ENCODE assay signal across 8 mouse cellular contexts in the genomic region with DNA sequence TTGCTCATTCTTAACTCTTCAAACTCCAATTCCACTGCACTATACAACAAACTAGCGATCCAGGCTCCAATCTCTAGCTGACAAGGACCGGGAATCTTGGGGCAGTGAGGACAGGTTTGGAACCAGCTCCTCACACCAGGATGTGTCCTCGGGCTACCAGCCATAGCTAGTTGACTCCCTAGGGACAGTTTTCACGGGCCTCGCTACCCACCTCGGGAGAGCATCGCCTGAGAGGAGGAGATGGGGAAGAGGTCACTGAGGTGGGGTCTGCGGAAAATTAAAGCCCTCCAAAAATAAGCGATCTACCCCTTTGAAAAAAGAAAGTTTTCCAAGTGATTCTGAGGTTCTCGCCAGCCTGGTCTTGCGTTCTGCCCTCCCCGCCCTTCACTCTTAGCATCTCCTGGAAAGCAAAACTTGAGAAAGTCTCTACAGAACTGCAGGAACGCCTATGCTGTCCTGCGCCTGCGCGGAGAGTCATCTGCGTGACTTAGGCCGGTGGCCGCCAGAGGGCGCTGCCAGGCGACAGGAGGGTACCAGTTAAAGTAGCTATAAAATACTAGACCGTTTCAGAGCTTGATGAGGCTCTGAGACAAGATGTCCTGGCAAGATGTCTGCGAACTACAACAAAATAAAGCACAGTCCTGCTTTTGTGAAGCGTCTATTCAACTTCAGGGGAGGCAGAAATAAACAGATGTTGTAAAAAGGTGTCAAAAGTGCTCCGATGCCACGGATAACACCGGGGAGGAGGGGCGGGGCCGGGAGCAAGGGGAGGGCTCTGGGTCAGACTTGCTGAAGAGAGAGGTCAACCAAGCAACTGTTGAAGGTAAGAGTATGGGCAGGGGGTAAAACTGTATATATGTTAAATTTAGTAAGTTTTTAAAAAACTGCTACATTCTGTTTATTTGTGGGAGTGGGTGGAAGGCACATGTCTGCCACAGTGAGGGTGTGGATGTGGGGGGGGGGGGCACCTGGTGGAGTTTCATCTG. TPM values are rescaled to one million over a fixed set of nuclear protein-coding genes. Genes with fewer than 3 reads are reported as not detected.
A peak's percentile ranks its signal among the peaks of the same experiment; 100 is the strongest.
DNase-seq lines count a peak whose midpoint lies in the region; ATAC-seq and TF ChIP-seq lines count a peak whose summit lies in the region.

No protein-coding gene starts in this region.

- H3K27me3 ChIP-seq in heart, embryonic 10.5 days (ENCODE audit: insufficient read depth, poor library complexity, severe bottlenecking): peaks cover 39% of the 10 kb centered on the region
- H3K27me3 ChIP-seq in kidney, embryonic 14.5 days (ENCODE audit: control insufficient read depth, insufficient read depth, low read length): peaks cover 35% of the 10 kb centered on the region
- H3K27me3 ChIP-seq in limb, embryonic 14.5 days (ENCODE audit: control insufficient read depth, insufficient read depth, low read length): peaks cover 11% of the 10 kb centered on the region
- H3K27me3 ChIP-seq in midbrain, postnatal 0 days (ENCODE audit: insufficient read depth, low read length): peaks cover 20% of the 10 kb centered on the region

- peak; percentile 70 for ATAC-seq in kidney, embryonic 14.5 days (ENCODE audit: low FRiP score, low TSS enrichment)
- peak; percentile 79; the same call in 1 of the 2 replicates for ATAC-seq in limb, embryonic 14.5 days (ENCODE audit: low FRiP score, low read depth)
- ATAC-seq in midbrain, postnatal 0 days (ENCODE audit: low FRiP score): peak; percentile 34; the same call in 1 of the 2 replicates

- DNase-seq in B cell, adult 2 months: peak; percentile 97
- DNase-seq in heart, embryonic 10.5 days (ENCODE audit: low spot score): peak; percentile 92
- DNase-seq in limb, embryonic 14.5 days (ENCODE audit: low spot score): peak; percentile 74
- DNase-seq in midbrain, postnatal 0 days (ENCODE audit: low spot score): peak; percentile 84
- peak; percentile 77 to 93 for DNase-seq in spleen, postnatal 10 days (ENCODE audit: low spot score in 2 of 2)

- peak; percentile 59; the same call in 1 of the 2 replicates for TF ChIP-seq CTCF in bone marrow macrophage, adult 2 months (IDR thresholded peaks at IDR 0.05; ENCODE audit: low read depth, low read length)
- TF ChIP-seq CTCF in embryonic fibroblast, embryonic 13.5 days (IDR thresholded peaks at IDR 0.05; ENCODE audit: borderline replicate concordance, insufficient read depth, low read length): peak; percentile 95
- peak; percentile 98 for TF ChIP-seq CTCF in midbrain, postnatal 0 days (IDR thresholded peaks at IDR 0.05)

- H3K4me3 ChIP-seq in bone marrow macrophage, adult 2 months (ENCODE audit: insufficient read depth, low read length): peak overlapping the region; percentile 29; the same call in 1 of the 2 replicates
- H3K4me3 ChIP-seq in embryonic fibroblast, embryonic 13.5 days (ENCODE audit: insufficient read depth, low read length): peak overlapping the region; percentile 37; the same call in 1 of the 2 replicates
- peak overlapping the region; percentile 52 for H3K4me3 ChIP-seq in heart, embryonic 10.5 days
- peak overlapping the region; percentile 28; the same call in 1 of the 2 replicates for H3K4me3 ChIP-seq in kidney, embryonic 14.5 days (ENCODE audit: low read length)
- H3K4me3 ChIP-seq in limb, embryonic 14.5 days (replicated peaks; ENCODE audit: low read length): peak overlapping the region; percentile 23
- peak overlapping the region; percentile 23 for H3K4me3 ChIP-seq in midbrain, postnatal 0 days (ENCODE audit: low read depth, low read length)

- 6% methylated on average over 29 of the region's 29 CpGs for WGBS in heart, embryonic 10.5 days
- WGBS in kidney, embryonic 14.5 days: 4% methylated on average over 29 of the region's 29 CpGs
- WGBS in limb, embryonic 14.5 days: 5% methylated on average over 29 of the region's 29 CpGs
- 5% methylated on average over 29 of the region's 29 CpGs for WGBS in midbrain, postnatal 0 days

- H3K9ac ChIP-seq in kidney, embryonic 14.5 days (ENCODE audit: low read depth, low read length): no peak overlapping the region
- H3K9ac ChIP-seq in limb, embryonic 14.5 days (ENCODE audit: low read depth, low read length, severe bottlenecking): no peak overlapping the region
- H3K9ac ChIP-seq in midbrain, postnatal 0 days (replicated peaks; ENCODE audit: low read length, poor library complexity, severe bottlenecking): no peak overlapping the region

- H3K9me3 ChIP-seq in heart, embryonic 10.5 days: no peaks in the 10 kb centered on the region
- H3K9me3 ChIP-seq in kidney, embryonic 14.5 days (ENCODE audit: control insufficient read depth, low read length): no peaks in the 10 kb centered on the region
- H3K9me3 ChIP-seq in limb, embryonic 14.5 days (ENCODE audit: control insufficient read depth, low read length): no peaks in the 10 kb centered on the region
- H3K9me3 ChIP-seq in midbrain, postnatal 0 days (ENCODE audit: low read length): no peaks in the 10 kb centered on the region

- peak overlapping the region; percentile 38 for H3K4me2 ChIP-seq in kidney, embryonic 14.5 days (replicated peaks; ENCODE audit: low read depth, low read length)
- H3K4me2 ChIP-seq in limb, embryonic 14.5 days (replicated peaks; ENCODE audit: low read depth, low read length, severe bottlenecking): peak overlapping the region; percentile 45
- peak overlapping the region; percentile 41 for H3K4me2 ChIP-seq in midbrain, postnatal 0 days (ENCODE audit: low read depth, low read length, poor library complexity, severe bottlenecking)

- no peak overlapping the region for H3K27ac ChIP-seq in bone marrow macrophage, adult 2 months (ENCODE audit: insufficient read depth, low read depth, low read length)
- H3K27ac ChIP-seq in embryonic fibroblast, embryonic 13.5 days (ENCODE audit: insufficient read depth, low read length): no peak overlapping the region
- no peak overlapping the region for H3K27ac ChIP-seq in heart, embryonic 10.5 days
- no peak overlapping the region for H3K27ac ChIP-seq in kidney, embryonic 14.5 days (ENCODE audit: low read depth, low read length)
- H3K27ac ChIP-seq in limb, embryonic 14.5 days (replicated peaks; ENCODE audit: low read depth, low read length): no peak overlapping the region
- no peak overlapping the region for H3K27ac ChIP-seq in midbrain, postnatal 0 days (ENCODE audit: low read depth, low read length)

- no peaks in the 10 kb centered on the region for H3K36me3 ChIP-seq in heart, embryonic 10.5 days
- no peaks in the 10 kb centered on the region for H3K36me3 ChIP-seq in kidney, embryonic 14.5 days (ENCODE audit: control insufficient read depth, insufficient read depth, low read length)
- no peaks in the 10 kb centered on the region for H3K36me3 ChIP-seq in limb, embryonic 14.5 days (ENCODE audit: control insufficient read depth, insufficient read depth, low read length)
- no peaks in the 10 kb centered on the region for H3K36me3 ChIP-seq in midbrain, postnatal 0 days (ENCODE audit: insufficient read depth, low read length)

- peaks cover 11% of the 10 kb centered on the region for H3K4me1 ChIP-seq in bone marrow macrophage, adult 2 months (ENCODE audit: control insufficient read depth, insufficient read depth, low read length)
- no peaks in the 10 kb centered on the region for H3K4me1 ChIP-seq in embryonic fibroblast, embryonic 13.5 days (ENCODE audit: control insufficient read depth, insufficient read depth, low read length)
- H3K4me1 ChIP-seq in heart, embryonic 10.5 days: peaks cover 3% of the 10 kb centered on the region; the same call in 1 of the 2 replicates
- H3K4me1 ChIP-seq in kidney, embryonic 14.5 days (ENCODE audit: control insufficient read depth, insufficient read depth, low read length): no peaks in the 10 kb centered on the region
- H3K4me1 ChIP-seq in limb, embryonic 14.5 days (ENCODE audit: control insufficient read depth, insufficient read depth, low read length): 0 out of 2 replicates have a peak, but pooled peaks cover 3% of the 10 kb centered on the region
- H3K4me1 ChIP-seq in midbrain, postnatal 0 days (ENCODE audit: insufficient read depth, low read length): no peaks in the 10 kb centered on the region

- no peak for TF ChIP-seq POLR2A in bone marrow macrophage, adult 2 months (IDR thresholded peaks at IDR 0.05; ENCODE audit: borderline replicate concordance, low read depth, low read length)
- TF ChIP-seq POLR2A in embryonic fibroblast, embryonic 13.5 days (IDR thresholded peaks at IDR 0.05; ENCODE audit: low read depth, low read length): peak; percentile 62
- no peak for TF ChIP-seq POLR2A in limb, embryonic 14.5 days (IDR thresholded peaks at IDR 0.05; ENCODE audit: borderline replicate concordance, extremely low read depth, insufficient read depth, insufficient read length)

RNA-seq across cellular contexts. Expression of gene Faim, which starts 6.4 kb away (rescaled TPM):
- polyA plus RNA-seq in bone marrow macrophage, adult 2 months (2012; ENCODE audit: insufficient read depth, insufficient read length, missing spikeins): 47.4 and 51.5 TPM in 2 replicates
- polyA plus RNA-seq in embryonic fibroblast, embryonic 13.5 days (2011; ENCODE audit: insufficient read length, low read depth, missing spikeins): 26.5 and 33.9 TPM in 2 replicates
- 39.0 and 47.5 TPM in 2 replicates for polyA plus RNA-seq in heart, embryonic 10.5 days (2016; fragmentation: Nextera tagmentation; extraction: Ambion mirVana)
- polyA plus RNA-seq in kidney, embryonic 14.5 days (2014; fragmentation: Nextera tagmentation; extraction: Ambion mirVana): 52.0 and 55.7 TPM in 2 replicates
- 7.2 and 14.2 TPM in 2 replicates for polyA plus RNA-seq in limb, embryonic 14.5 days (2012; rRNA removed)
- polyA plus RNA-seq in limb, embryonic 14.5 days (2014; fragmentation: Nextera tagmentation; extraction: Ambion mirVana): 41.5 and 43.4 TPM in 2 replicates
- total RNA-seq in midbrain, postnatal 0 days (2014; rRNA removed): 49.6 and 55.7 TPM in 2 replicates
- polyA plus RNA-seq in midbrain, postnatal 0 days (2015; fragmentation: Nextera tagmentation; extraction: Ambion mirVana): 97.9 and 109 TPM in 2 replicates

RNA-seq across cellular contexts. Expression of gene Foxl2, which starts 24.6 kb away (rescaled TPM):
- not detected in 2 replicates for polyA plus RNA-seq in bone marrow macrophage, adult 2 months (2012; ENCODE audit: insufficient read depth, insufficient read length, missing spikeins)
- polyA plus RNA-seq in embryonic fibroblast, embryonic 13.5 days (2011; ENCODE audit: insufficient read length, low read depth, missing spikeins): 0.20 and 0.32 TPM in 2 replicates
- polyA plus RNA-seq in heart, embryonic 10.5 days (2016; fragmentation: Nextera tagmentation; extraction: Ambion mirVana): 0.10 TPM in 1 of 2 replicates, not detected in the other
- polyA plus RNA-seq in kidney, embryonic 14.5 days (2014; fragmentation: Nextera tagmentation; extraction: Ambion mirVana): not detected in 2 replicates
- polyA plus RNA-seq in limb, embryonic 14.5 days (2012; rRNA removed): 0.05 and 0.08 TPM in 2 replicates
- polyA plus RNA-seq in limb, embryonic 14.5 days (2014; fragmentation: Nextera tagmentation; extraction: Ambion mirVana): 0.08 TPM in 1 of 2 replicates, not detected in the other
- total RNA-seq in midbrain, postnatal 0 days (2014; rRNA removed): 0.22 and 0.66 TPM in 2 replicates
- polyA plus RNA-seq in midbrain, postnatal 0 days (2015; fragmentation: Nextera tagmentation; extraction: Ambion mirVana): 0.70 and 0.79 TPM in 2 replicates

RNA-seq across cellular contexts. Expression of gene Gm1123, which starts 55.8 kb away (rescaled TPM):
- 0.36 TPM in 1 of 2 replicates, not detected in the other for polyA plus RNA-seq in bone marrow macrophage, adult 2 months (2012; ENCODE audit: insufficient read depth, insufficient read length, missing spikeins)
- polyA plus RNA-seq in embryonic fibroblast, embryonic 13.5 days (2011; ENCODE audit: insufficient read length, low read depth, missing spikeins): not detected in 2 replicates
- polyA plus RNA-seq in heart, embryonic 10.5 days (2016; fragmentation: Nextera tagmentation; extraction: Ambion mirVana): 0.09 TPM in 1 of 2 replicates, not detected in the other
- 0.13 TPM in 1 of 2 replicates, not detected in the other for polyA plus RNA-seq in kidney, embryonic 14.5 days (2014; fragmentation: Nextera tagmentation; extraction: Ambion mirVana)
- 0.08 and 0.09 TPM in 2 replicates for polyA plus RNA-seq in limb, embryonic 14.5 days (2012; rRNA removed)
- polyA plus RNA-seq in limb, embryonic 14.5 days (2014; fragmentation: Nextera tagmentation; extraction: Ambion mirVana): 0.17 TPM in 1 of 2 replicates, not detected in the other
- not detected in 2 replicates for total RNA-seq in midbrain, postnatal 0 days (2014; rRNA removed)
- 0.15 and 0.16 TPM in 2 replicates for polyA plus RNA-seq in midbrain, postnatal 0 days (2015; fragmentation: Nextera tagmentation; extraction: Ambion mirVana)
